Mouse (Mus musculus) 3T3-L1 (cell line): ENCODE results near the gene Mrgprb5.
A peak's percentile ranks its signal among the peaks of the same experiment; 100 is the strongest.
"Not testable (repeated sequence)": the region's sequence is repeated elsewhere in the genome, so short reads cannot be mapped to it uniquely, and the experiment has no call there.

ENCODE experiments used
- DNase-seq: peaks from one replicate; pipeline ENCODE4 v3.0.0-alpha.2; 2015; ENCODE audit warnings: low read depth, low spot score

Gene Mrgprb5

GRCm38 (mm10) chr7:48168919-48169318 is at the start of gene Mrgprb5:
Mrgprb5 (minus strand) TSS chr7:48169019.
- no peak for DNase-seq

- no peak for DNase-seq
Observed at GRCm38 (mm10) chr7:48199188-48199587, 30.4 kb upstream of the Mrgprb5 start, which contains the start of gene Mrgprb4. Mrgprb4 (minus strand) TSS chr7:48199288.

- DNase-seq: no peak
Observed at GRCm38 (mm10) chr7:48167471-48167870, 1.3 kb downstream of the Mrgprb5 start.

- no peak for DNase-seq
Observed at GRCm38 (mm10) chr7:48138248-48138702, 30.5 kb downstream of the Mrgprb5 start.

GRCm38 (mm10) chr7:48137216-48138077 is 31.4 kb downstream of the Mrgprb5 start:
- DNase-seq: peak; percentile 16

GRCm38 (mm10) chr7:48132674-48133073 is 36.1 kb downstream of the Mrgprb5 start:
- no peak for DNase-seq

- peak; percentile 7 for DNase-seq
Observed at GRCm38 (mm10) chr7:48132247-48132646, 36.6 kb downstream of the Mrgprb5 start.

- not testable (repeated sequence) for DNase-seq
Observed at GRCm38 (mm10) chr7:48131820-48132219, 37.0 kb downstream of the Mrgprb5 start.

- DNase-seq: no peak
Observed at GRCm38 (mm10) chr7:48123806-48124205, 45.0 kb downstream of the Mrgprb5 start.
